Mouse (Mus musculus): ENCODE results near the gene Ica1.

DNA sequence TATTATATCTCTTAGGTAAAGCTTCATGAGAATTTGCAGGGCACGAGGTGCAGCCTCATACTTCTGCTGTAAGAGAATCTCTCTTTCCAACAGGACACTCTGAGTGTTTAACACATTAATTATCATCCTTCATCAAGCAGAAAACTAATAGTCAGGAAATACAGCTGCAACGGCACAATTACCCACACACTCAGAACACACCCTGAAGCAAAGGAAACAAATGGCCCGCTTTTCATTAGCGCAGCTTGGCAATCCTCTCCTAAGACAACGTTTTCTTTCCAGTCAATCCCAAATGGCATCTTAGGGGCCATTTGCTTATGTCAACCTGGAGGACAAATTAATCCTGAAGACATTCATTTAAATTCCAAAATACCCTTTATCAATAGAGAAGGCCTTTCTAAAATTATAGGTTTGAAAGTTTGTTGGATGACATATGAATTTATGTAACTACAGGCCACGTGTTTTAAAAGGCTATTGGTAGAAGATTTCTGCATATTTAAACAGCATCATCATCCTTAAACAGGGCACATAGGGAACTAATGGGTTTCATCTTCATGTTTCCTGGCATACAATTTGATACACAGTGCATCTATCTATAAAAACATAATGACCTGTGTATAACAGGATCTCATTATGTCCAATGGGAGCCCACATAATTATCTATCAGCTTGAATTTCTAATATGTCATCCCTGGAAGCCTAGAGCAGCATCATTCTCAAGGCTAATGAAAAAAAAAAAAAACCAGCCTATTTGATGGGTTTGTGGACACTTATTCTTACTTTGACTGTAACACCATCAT, 110.1 kb downstream of the Ica1 start:
- TF ChIP-seq POLR2A (IDR thresholded peaks at IDR 0.05; ENCODE audit: control insufficient read depth in 1 of 2, insufficient read depth in 1 of 2, low read depth in 1 of 2, low read length in 2 of 2, poor library complexity in 1 of 2) (no peak), GABPA (IDR thresholded peaks at IDR 0.05; ENCODE audit: low read depth, low read length) (no peak), CTCF (IDR thresholded peaks at IDR 0.05 in 2 of 3, conservative IDR thresholded peaks at IDR 0.05 in 1 of 3; ENCODE audit: control insufficient read depth in 1 of 3, insufficient read depth in 1 of 3, low read depth in 2 of 3, low read length in 3 of 3, poor library complexity in 1 of 3, severe bottlenecking in 1 of 3) (no peak), USF1 (IDR thresholded peaks at IDR 0.05; ENCODE audit: low read depth, low read length) (no peak), ZMIZ1 (IDR thresholded peaks at IDR 0.05; ENCODE audit: low read depth, low read length) (no peak), EP300 (IDR thresholded peaks at IDR 0.05; ENCODE audit: low read depth in 1 of 2, low read length in 2 of 2) (no peak)
